Mouse (Mus musculus) left cerebral cortex, adult 11 months (tissue): ENCODE measurements around the gene Frs3.
A peak's percentile ranks its signal among the peaks of the same experiment; 100 is the strongest.
"Not testable (repeated sequence)": the region's sequence is repeated elsewhere in the genome, so short reads cannot be mapped to it uniquely, and the experiment has no call there.

ENCODE experiments used
- DNase-seq: peaks from one replicate; pipeline ENCODE4 v3.0.0; 2022; ENCODE audit warnings: low spot score

Gene Frs3

GRCm38 (mm10) chr17:47688608-47689575, at the start of gene Frs3:
TSS of gene Frs3 (plus strand) at chr17:47689030.
- no peak for DNase-seq

GRCm38 (mm10) chr17:47642992-47643391, 45.8 kb upstream of the Frs3 start:
- no peak for DNase-seq

- peak; percentile 51 for DNase-seq
Observed at GRCm38 (mm10) chr17:47646683-47647082, 42.1 kb upstream of the Frs3 start.

GRCm38 (mm10) chr17:47648966-47649365, 39.9 kb upstream of the Frs3 start:
- no peak for DNase-seq

DNA sequence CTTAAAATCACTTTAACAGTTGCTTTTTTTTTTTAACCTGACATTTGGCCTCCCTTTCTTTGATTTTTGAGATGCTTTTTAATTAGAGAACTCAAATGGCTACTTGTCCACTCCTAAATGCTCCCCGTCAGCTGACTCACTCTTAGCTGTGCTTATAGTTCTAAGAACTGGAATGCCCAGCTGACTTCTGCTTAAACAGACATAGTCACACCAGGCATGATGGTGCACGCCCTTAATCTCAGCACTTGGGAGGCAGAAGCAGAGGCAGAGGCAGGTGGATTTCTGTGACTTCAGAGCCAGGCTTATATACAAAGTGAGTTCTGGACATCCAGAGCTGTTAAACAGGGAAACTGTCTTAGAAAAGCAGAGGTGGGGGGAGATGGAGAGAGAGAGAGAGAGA, 36.9 kb upstream of the Frs3 start:
- DNase-seq = no peak

DNA sequence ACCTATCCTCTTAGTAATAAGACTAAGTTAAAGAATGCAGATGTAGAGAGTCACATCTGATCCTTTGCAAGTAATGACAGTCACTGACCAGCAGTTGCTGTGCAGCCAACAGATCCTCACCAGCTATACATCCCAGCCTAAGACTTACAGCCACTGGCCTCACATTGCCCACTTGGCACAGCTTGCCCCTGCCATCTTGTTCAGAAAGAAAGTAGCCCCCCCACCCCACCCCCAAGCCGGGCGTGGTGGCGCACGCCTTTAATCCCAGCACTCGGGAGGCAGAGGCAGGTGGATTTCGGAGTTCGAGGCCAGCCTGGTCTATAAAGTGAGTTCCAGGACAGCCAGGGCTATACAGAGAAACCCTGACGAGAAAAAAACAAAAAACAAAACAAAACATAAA, 34.5 kb upstream of the Frs3 start:
- not testable (repeated sequence) for DNase-seq

DNA sequence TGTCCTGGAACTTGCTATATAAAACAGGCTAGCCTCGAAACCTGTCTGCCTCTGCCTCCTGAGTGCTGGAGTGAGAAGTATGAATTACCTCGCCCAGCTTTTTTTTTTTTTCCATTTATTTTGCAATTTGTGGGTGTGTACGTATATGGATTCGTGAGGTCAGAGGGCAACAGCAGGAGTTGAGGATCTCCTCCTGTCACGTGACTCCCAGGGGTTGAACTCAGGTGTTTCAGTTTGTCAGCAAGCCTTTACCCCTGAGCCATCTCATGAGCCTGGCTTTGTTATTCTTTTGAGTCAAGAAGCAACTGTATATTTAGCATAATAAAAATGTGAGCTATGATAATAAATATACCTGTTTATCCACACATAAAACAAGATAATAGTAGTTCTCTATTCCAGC, 33.1 kb upstream of the Frs3 start:
- DNase-seq = no peak

GRCm38 (mm10) chr17:47657901-47658300, 30.9 kb upstream of the Frs3 start:
- no peak for DNase-seq

GRCm38 (mm10) chr17:47658741-47659243, 30.0 kb upstream of the Frs3 start:
- DNase-seq = no peak

DNA sequence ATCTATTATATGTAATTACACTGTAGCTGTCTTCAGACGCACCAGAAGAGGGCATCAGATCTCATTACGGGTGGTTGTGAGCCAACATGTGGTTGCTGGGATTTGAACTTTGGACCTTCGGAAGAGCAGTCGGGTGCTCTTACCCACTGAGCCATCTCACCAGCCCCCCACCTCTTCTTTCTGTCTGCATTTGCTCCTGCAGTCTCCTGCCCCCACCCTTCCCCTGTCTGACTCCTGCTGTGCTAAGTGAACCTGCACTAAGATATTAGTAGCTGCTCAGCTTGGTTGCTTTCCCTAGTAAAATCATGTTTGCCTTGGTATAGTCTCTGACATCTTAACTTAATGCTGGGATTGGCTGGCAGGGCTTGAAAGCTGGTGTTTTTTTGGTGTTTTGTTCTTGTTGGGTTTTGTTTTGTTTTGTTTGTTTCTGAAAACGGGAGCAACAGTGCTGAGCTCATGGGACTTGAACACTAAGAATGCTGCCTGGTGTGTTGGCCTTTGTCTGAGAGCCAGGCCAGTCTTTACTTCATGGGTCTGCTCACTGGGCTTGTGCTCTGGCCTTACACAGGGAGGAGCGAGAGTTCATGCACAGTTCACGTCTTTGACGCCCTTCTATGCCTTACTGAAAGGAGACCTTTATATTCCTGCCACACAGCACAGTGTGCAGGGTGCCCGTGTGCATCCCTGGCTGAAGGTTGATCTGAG, 25.7 kb upstream of the Frs3 start:
- no peak for DNase-seq

DNA sequence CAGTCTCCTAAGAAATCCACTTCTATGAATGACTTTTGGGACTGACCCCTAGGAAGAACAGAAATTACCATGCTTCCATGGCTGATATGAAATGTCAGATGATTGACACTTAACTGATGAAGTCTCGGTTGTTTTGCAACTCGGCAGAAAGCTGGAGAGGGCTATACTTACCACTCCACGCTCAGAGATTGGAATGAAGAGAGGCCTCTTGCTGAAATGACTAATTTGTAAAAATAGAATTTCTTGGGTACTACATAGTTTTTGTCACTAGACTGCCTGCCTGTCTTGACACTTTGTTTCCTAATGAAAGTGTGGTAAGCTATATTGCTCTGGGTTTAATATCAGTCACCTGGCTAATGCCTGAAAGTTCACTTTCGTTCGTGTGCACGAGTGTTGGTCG, 24.4 kb upstream of the Frs3 start:
- DNase-seq = no peak

- DNase-seq = no peak
Observed at GRCm38 (mm10) chr17:47669166-47669565, 19.7 kb upstream of the Frs3 start.

GRCm38 (mm10) chr17:47671988-47672310, 16.9 kb upstream of the Frs3 start:
- DNase-seq = no peak

GRCm38 (mm10) chr17:47672311-47673111, 16.3 kb upstream of the Frs3 start:
- no peak for DNase-seq

- no peak for DNase-seq
Observed at GRCm38 (mm10) chr17:47676581-47676980, 12.2 kb upstream of the Frs3 start.

- no peak for DNase-seq
Observed at GRCm38 (mm10) chr17:47678238-47678637, 10.6 kb upstream of the Frs3 start.

- DNase-seq = no peak
Observed at GRCm38 (mm10) chr17:47678702-47679101, 10.1 kb upstream of the Frs3 start.

DNA sequence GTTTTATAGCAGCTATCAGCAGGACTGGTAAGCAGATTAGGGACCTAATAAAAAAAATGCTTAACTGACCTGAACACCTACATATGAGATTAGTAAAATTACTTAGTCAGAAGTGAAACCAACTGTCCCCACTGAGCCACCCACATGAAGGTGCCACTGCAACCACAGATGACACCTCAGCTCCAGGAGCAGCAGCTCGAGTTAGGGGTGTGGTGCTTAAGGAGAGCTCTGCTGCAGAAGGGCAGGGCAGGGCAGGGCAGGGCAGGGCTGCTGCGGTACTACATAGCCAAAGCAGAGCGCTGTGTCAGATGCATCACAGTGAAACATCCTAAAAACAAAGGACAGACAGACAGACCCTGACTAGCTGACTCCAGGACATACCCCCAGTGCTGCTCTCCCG, 6.0 kb upstream of the Frs3 start:
- no peak for DNase-seq

DNA sequence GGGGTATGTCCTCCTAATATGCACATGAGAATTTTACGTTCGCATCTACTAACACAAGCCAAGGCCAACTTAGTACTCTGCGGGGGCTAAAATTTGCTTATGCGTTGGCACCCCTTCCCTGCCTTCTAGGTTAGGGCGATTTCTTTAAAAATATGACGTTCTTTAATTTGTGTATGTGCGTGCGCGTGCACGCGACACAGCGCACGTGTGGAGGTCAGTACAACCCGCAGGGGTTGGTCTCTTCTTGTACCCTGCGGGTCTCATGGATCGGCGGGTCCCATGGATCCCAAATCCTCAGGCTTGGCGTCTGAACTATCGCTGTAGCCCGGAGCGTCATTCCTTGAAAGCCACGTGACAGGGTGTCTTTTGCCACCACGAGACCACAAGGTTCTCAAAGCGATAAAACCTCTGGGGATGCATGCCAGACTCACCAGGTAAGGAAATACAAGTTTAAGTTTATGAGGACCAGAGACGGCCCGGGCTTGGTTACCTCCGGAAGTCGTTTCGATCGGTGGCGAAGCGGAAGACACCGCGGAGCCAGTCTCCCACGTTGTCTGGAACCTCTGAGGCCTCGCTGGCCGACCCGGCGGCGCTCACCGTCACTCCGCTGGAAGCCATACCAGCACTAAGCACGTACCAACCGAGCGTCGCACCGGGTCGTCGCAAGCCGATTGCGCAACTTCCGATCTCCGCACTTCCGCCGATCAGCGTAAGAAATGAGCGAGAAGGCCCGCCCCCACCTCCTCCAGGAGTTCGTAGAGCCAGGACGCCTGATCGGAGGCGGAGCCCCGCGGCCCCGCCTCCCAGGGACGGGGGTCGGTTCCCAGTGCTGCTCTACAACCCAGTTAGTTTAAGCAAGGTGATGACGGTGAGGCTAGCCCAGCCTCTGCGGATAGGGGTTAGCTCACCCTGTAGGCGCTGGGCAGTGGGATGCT, 1.2 kb upstream of the Frs3 start:
- peak; percentile 94 for DNase-seq

GRCm38 (mm10) chr17:47688344-47688607, 554 bp upstream of the Frs3 start, which contains the start of gene Tomm6:
TSS of gene Tomm6 (minus strand) at chr17:47688386.
- DNase-seq = no peak

- DNase-seq = no peak
Observed at GRCm38 (mm10) chr17:47689894-47690293, 1.1 kb downstream of the Frs3 start.
